Mouse (Mus musculus) lung, embryonic 14.5 days (tissue): ENCODE data around the gene Wdr66. TPM values are rescaled to one million over a fixed set of nuclear protein-coding genes. Genes with fewer than 3 reads are reported as not detected.
A peak's percentile ranks its signal among the peaks of the same experiment; 100 is the strongest.

Experiments
- ATAC-seq: fragments of 200-750 bp; cut with Nextera tagmentation; 2 replicates; pipeline ENCODE4 v1.8.0; 2017; ENCODE audit warnings: mild to moderate bottlenecking, moderate TSS enrichment, moderate library complexity; ENCODE audit not compliant: insufficient read depth
- DNase-seq: peaks from one replicate; pipeline ENCODE4 v3.0.0-alpha.2; 2015
- H3K27ac ChIP-seq: fragments of 300-500 bp; sonication (generic); 2 replicates; pipeline ENCODE4 v1.5.1; 2014; ENCODE audit warnings: low read depth, mild to moderate bottlenecking, moderate library complexity
- H3K27me3 ChIP-seq: fragments of 300-500 bp; sonication (generic); 2 replicates; pipeline ENCODE4 v1.6.1; 2014; ENCODE audit warnings: low read length, control low read depth; ENCODE audit not compliant: insufficient read depth
- H3K36me3 ChIP-seq: fragments of 300-500 bp; sonication (generic); 2 replicates; pipeline ENCODE4 v1.6.1; 2014; ENCODE audit warnings: control low read depth; ENCODE audit not compliant: insufficient read depth
- H3K4me1 ChIP-seq: fragments of 300-500 bp; sonication (generic); 2 replicates; pipeline ENCODE4 v1.6.1; 2014; ENCODE audit warnings: antibody characterized with exemption, control low read depth; ENCODE audit not compliant: insufficient read depth
- H3K4me2 ChIP-seq: fragments of 300-500 bp; sonication (generic); 2 replicates; pipeline ENCODE4 v1.6.1; 2014; ENCODE audit warnings: mild to moderate bottlenecking
- H3K4me3 ChIP-seq: fragments of 300-500 bp; sonication (generic); 2 replicates; pipeline ENCODE4 v1.5.1; 2014; ENCODE audit warnings: low read depth, low read length
- H3K9ac ChIP-seq: fragments of 300-500 bp; sonication (generic); 2 replicates; pipeline ENCODE4 v1.6.1; 2014
- H3K9me3 ChIP-seq: fragments of 300-500 bp; sonication (generic); 2 replicates; pipeline ENCODE4 v1.6.1; 2016; ENCODE audit warnings: low read depth, low read length, control low read depth
- CTCF ChIP-seq: IDR thresholded peaks from 2 replicates; pipeline ENCODE4 v1.5.1; 2016; ENCODE audit warnings: antibody characterized with exemption, low read depth
- WGBS: fragments of 180-500 bp; shearing (Covaris S2); extraction: QIAGEN DNeasy Blood & Tissue Kit; methylation state at CpG from one replicate; pipeline ENCODE4 v1.1.7; 2014; 5-methylcytosine and 5-hydroxymethylcytosine counted together
- polyA plus RNA-seq: library from polyadenylated mRNA; unstranded; fragments of >200 nt; fragmentation: Nextera tagmentation; extraction: Ambion mirVana; gene quantifications from 2 replicates; pipeline ENCODE4 v1.2.1, GENCODE M21; 2014

Wdr66 gene
- polyA plus RNA-seq, 1 experiment from 2014 or later, result 0.57 TPM

DNA sequence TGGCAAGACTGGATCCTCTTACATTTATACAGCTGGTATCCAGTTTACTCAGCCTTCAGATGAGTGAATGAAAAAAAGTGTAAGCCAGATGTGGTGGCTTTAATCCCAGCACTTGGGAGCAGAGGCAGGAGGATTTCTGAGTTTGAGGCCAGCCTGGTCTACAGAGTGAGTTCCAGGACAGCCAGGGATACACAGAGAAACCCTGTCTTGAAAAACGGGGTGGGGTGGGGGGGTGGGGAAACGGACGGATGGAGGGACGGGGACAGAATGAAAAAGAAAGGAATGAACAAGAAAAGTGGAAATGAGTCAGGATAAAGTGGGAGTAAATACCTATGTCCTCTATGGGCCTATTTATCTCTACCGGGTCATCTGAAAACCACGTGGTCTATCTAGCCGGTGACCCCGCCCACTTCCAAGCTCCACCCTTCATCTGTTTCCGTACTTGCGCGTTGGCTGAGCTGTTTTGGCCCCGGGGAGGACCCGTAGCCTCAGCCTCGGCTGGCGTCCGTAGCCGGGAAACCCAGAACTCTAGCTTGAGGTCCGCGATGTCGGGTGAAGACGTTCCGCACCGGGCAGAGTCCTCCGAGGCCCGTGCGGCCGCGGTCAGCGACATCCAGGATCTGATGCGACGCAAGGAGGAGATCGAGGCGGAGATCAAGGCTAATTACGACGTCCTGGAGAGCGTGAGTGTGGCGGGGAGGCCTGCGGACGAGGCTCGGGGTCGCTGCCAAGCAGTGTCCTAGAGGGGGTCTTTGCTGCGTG, 24.0 kb upstream of the Wdr66 start:
- Histone ChIP-seq H3K4me3 (peak overlapping the region; percentile 81), H3K4me2 (peak overlapping the region; percentile 88), H3K4me1 (peaks cover 4% of the 10 kb centered on the region; the same call in 1 of the 2 replicates), H3K9ac (peak overlapping the region; percentile 83), H3K27me3 (no peaks in the 10 kb centered on the region), H3K9me3 (no peaks in the 10 kb centered on the region), H3K36me3 (0 out of 2 replicates have a peak, but pooled peaks cover 4% of the 10 kb centered on the region), H3K27ac (no peak overlapping the region)
- DNase-seq (peak; percentile 98), ATAC-seq (peak; percentile 86)
- TF ChIP-seq CTCF, result no peak
- WGBS, result 2% methylated on average over 42 of the region's 42 CpGs

DNA sequence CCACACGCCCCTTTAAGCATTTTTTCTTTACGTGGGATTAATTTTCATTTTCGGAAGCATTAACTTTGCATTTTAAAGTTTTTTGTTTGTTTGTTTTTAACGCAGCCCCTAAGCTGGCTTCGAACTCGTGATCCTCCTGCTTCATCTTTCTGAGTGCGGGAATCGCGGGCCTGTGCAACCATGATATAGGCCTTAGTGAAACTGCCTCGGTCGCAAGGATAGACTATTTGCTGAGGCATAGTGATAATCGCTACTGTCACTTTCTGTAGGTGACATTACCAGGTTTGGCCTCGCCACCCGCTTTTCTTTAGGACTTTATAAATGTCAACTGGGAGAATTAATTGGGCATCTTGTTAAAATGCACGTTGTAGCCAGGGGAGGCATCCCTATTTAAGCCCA, 23.4 kb upstream of the Wdr66 start:
- peak overlapping the region; percentile 83 for H3K9ac ChIP-seq
- ATAC-seq (no peak), DNase-seq (no peak)
- no peaks in the 10 kb centered on the region for H3K27me3 ChIP-seq
- H3K4me2 ChIP-seq, result peak overlapping the region; percentile 88
- H3K36me3 ChIP-seq, result 0 out of 2 replicates have a peak, but pooled peaks cover 4% of the 10 kb centered on the region
- 4% methylated on average over 15 of the region's 15 CpGs for WGBS
- peak overlapping the region; percentile 81 for H3K4me3 ChIP-seq
- H3K9me3 ChIP-seq, result no peaks in the 10 kb centered on the region
- H3K27ac ChIP-seq, result no peak overlapping the region
- no peak for TF ChIP-seq CTCF
- H3K4me1 ChIP-seq, result peaks cover 4% of the 10 kb centered on the region; the same call in 1 of the 2 replicates

DNA sequence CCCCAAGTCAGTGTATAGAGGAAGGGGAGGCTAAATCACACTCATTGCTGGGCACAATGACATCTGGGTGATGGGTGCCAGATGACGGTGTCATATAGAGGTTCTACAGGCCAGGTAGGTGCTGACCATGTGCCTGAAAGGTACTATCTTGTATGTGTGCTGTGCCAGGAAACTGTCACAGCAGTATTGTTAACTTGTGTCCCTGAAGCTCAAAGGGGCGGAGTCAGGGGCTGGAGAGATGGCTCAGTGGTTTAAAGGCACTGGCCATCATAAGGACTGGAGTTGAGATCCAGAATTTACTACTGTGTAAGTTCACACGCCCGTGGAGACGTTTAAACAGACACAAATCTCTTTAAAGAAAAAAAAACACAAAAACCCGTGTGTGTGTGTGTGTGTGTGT, 22.6 kb upstream of the Wdr66 start:
- no peak overlapping the region for H3K27ac ChIP-seq
- H3K9ac ChIP-seq, result no peak overlapping the region; the same call in 1 of the 2 replicates
- ATAC-seq (no peak), DNase-seq (no peak)
- peaks cover 5% of the 10 kb centered on the region; the same call in 1 of the 2 replicates for H3K36me3 ChIP-seq
- H3K4me3 ChIP-seq, result peak overlapping the region; percentile 81
- no peaks in the 10 kb centered on the region for H3K27me3 ChIP-seq
- H3K9me3 ChIP-seq, result no peaks in the 10 kb centered on the region
- TF ChIP-seq CTCF, result no peak
- H3K4me1 ChIP-seq, result peaks cover 4% of the 10 kb centered on the region; the same call in 1 of the 2 replicates
- WGBS, result 85% methylated on average over 6 of the region's 6 CpGs
- peak overlapping the region; percentile 88 for H3K4me2 ChIP-seq

DNA sequence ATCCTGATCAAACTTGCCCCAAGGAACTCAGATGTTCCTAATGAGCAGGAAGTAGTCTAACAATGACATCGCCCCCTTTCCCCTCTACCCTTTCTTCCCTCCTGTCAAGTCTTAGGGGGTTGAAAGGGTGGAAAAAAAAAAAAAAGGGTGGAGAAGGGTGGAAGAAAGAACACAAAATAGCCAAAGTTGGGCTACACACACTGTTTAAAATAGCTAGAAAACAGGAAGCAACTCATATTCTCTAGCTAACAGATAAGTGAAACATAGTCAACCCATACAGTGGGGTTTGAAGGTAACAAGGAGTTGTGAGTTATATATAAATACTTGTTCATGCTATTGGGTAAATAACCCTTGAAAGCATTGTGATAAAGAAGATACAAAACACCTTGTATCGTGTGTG, 19.7 kb upstream of the Wdr66 start:
- H3K36me3 ChIP-seq, result peaks cover 28% of the 10 kb centered on the region
- H3K9me3 ChIP-seq, result no peaks in the 10 kb centered on the region
- H3K4me2 ChIP-seq, result no peak overlapping the region
- no peaks in the 10 kb centered on the region for H3K27me3 ChIP-seq
- no peak overlapping the region for H3K4me3 ChIP-seq
- TF ChIP-seq CTCF, result no peak
- DNase-seq (no peak), ATAC-seq (no peak)
- 86% methylated on average over 2 of the region's 2 CpGs for WGBS
- no peak overlapping the region for H3K27ac ChIP-seq
- H3K9ac ChIP-seq, result no peak overlapping the region
- peaks cover 4% of the 10 kb centered on the region; the same call in 1 of the 2 replicates for H3K4me1 ChIP-seq

DNA sequence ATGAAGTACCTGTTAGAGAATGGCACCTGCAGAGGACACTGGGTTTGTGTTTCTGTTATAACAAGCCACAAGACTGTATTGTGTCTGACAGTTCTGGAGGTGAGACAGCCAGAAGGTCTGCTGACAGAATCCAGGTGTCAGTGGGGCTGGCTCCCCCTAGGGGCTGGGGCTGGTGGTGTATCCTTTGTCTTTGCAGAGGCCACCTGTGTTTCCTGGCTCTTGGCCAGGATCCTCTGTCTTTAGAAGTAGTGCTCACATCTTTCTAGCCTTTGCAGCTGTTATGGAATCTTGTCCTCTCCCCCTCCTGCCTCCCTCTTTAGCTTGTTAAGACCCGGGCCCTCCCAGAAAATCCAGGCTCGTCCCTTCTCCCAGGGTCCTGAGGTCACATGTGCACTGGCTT, 16.2 kb upstream of the Wdr66 start:
- H3K27ac ChIP-seq, result no peak overlapping the region
- peaks cover 53% of the 10 kb centered on the region for H3K36me3 ChIP-seq
- ATAC-seq, result no peak
- H3K4me3 ChIP-seq, result no peak overlapping the region
- no peak overlapping the region for H3K9ac ChIP-seq
- TF ChIP-seq CTCF, result peak; percentile 68
- H3K9me3 ChIP-seq, result no peaks in the 10 kb centered on the region
- DNase-seq, result peak; percentile 76
- 3% methylated on average over 2 of the region's 2 CpGs for WGBS
- H3K4me1 ChIP-seq, result no peaks in the 10 kb centered on the region
- no peaks in the 10 kb centered on the region for H3K27me3 ChIP-seq
- H3K4me2 ChIP-seq, result no peak overlapping the region

DNA sequence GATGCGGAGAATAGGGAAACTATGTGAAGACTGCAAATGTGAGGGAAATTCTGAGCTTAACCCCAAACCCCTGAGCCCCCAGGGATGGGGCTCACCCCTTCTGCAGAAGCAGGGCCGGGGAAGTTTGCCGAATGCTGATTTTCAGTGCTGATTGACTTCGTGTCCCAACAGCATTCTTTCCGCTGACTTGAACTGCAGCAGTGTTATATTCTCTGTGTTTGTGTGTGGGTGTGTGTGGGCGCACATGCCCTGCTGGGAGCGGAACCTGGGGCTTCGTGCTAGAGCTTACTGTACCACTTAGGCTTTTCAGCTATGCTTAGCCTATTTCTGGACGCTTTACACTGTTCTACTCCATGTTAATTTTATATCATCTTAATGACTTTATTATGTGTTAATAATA, 15.5 kb upstream of the Wdr66 start:
- no peak overlapping the region for H3K4me2 ChIP-seq
- H3K9me3 ChIP-seq, result no peaks in the 10 kb centered on the region
- WGBS, result 88% methylated on average over 9 of the region's 9 CpGs
- H3K4me1 ChIP-seq, result no peaks in the 10 kb centered on the region
- DNase-seq (no peak), ATAC-seq (no peak)
- no peaks in the 10 kb centered on the region for H3K27me3 ChIP-seq
- peaks cover 53% of the 10 kb centered on the region for H3K36me3 ChIP-seq
- H3K9ac ChIP-seq, result no peak overlapping the region
- no peak overlapping the region for H3K27ac ChIP-seq
- TF ChIP-seq CTCF, result no peak
- no peak overlapping the region for H3K4me3 ChIP-seq

DNA sequence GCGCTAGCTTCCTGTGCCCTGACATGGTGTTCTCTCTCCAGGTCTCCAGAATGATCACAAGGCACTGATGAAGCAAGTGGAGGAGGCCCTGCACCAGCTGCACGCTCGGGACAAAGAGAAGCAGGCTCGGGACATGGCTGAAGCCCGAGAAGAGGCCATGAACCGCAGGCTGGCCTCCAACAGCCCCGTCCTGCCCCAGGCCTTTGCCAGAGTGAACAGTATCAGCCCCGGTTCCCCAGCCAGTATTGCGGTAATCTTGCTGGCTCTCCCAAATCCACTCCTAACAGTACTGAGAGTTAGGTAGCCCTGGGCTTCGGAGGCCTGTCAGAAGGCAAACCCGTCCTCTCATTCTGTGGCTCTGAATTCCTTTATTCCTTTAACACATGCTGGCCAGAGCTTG, 12.4 kb upstream of the Wdr66 start:
- WGBS, result 92% methylated on average over 11 of the region's 11 CpGs
- H3K36me3 ChIP-seq, result peaks cover 78% of the 10 kb centered on the region
- no peaks in the 10 kb centered on the region for H3K9me3 ChIP-seq
- no peak for DNase-seq
- TF ChIP-seq CTCF, result no peak
- no peak overlapping the region for H3K4me2 ChIP-seq
- H3K27ac ChIP-seq, result no peak overlapping the region
- ATAC-seq, result no peak
- H3K9ac ChIP-seq, result no peak overlapping the region
- no peaks in the 10 kb centered on the region for H3K27me3 ChIP-seq
- H3K4me1 ChIP-seq, result no peaks in the 10 kb centered on the region
- no peak overlapping the region for H3K4me3 ChIP-seq
